Mouse (Mus musculus) kidney, postnatal 36 days (tissue): ENCODE measurements around the gene Rpl18.

Source experiments
- DNase-seq, 2 experiments: peaks; one replicate each; pipeline ENCODE4 v3.0.0; 2021 to 2022; ENCODE audit warnings: mixed read lengths in 2 of 2

The Rpl18 gene

GRCm38 (mm10) chr7:45700301-45701015 lies 14.8 kb upstream of the Rpl18 start:
- peak; percentile 89 to 92 for DNase-seq

GRCm38 (mm10) chr7:45701072-45701471 lies 14.2 kb upstream of the Rpl18 start:
- no peak for DNase-seq

- DNase-seq = no peak
These were observed 13.7 kb upstream of the Rpl18 start for GRCm38 (mm10) chr7:45701607-45702006.

DNA sequence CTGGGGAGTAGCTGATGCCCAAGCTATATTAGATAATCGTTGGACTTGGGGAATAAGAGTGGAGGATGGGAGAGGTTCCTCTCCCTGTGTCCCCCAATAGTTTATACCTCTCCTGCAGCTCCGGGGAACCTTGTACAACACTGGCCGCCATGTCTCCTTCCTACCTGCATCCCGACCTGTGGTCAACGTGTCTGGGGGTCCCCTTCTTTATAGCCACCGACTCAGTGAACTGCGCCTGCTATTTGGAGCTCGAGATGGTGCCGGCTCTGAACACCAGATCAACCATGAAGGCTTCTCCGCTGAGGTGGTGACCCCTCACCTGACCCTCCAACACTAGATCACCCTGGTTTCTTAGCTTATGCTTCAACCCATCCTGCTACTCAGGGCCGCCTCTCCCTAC lies 12.9 kb upstream of the Rpl18 start:
- DNase-seq = no peak

DNA sequence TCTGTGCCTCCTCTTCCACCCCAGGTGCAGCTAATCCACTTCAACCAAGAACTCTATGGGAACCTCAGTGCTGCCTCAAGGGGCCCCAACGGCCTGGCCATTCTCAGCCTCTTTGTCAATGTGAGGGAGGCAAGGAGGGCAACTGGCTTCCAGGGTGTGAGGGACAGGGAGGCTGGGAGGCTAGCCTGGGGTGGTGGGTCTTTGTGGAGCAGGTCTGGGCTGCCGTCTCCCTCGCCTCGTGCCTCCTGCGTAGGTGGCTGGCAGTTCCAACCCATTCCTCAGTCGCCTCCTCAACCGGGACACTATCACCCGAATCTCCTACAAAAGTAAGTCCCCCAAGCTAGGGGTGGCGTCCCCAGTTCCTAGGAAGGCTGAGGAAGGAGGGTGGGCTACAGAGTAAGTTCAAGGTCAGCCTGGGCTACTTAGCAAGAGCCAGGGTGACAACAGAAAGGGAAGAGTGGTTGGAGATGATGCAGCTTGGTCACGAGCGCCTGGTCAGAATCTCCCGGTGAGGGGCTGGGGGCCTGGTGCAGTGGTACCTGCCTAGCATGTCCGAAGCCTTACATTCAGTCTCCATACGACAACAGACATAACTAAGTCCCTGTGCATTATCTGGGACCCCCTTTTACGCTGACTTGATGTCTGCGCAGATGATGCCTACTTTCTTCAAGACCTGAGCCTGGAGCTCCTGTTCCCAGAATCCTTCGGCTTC lies 12.3 kb upstream of the Rpl18 start:
- no peak for DNase-seq

DNA sequence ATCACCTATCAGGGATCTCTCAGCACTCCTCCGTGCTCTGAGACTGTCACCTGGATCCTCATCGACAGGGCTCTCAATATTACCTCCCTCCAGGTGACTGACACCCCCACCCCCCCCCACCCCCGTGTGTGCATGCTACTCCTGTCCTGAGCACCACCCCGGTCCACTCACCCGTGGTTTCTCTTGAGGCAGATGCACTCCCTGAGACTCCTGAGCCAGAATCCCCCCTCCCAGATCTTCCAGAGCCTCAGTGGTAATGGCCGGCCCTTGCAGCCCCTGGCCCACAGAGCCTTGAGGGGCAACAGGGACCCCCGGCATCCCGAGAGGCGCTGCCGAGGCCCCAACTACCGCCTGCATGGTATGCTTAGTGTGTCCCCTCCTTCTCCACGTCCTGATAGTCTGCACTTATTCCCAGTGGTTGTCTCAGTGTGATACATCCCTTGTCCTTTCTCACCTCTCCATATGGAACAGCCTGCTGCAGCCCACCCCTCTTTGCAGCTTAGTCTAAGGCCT lies 11.7 kb upstream of the Rpl18 start:
- no peak for DNase-seq

- peak; percentile 69 to 81 for DNase-seq
These were observed 11.2 kb upstream of the Rpl18 start for GRCm38 (mm10) chr7:45704046-45704559.

- DNase-seq = peak; percentile 98 to 100
These were observed 10.4 kb upstream of the Rpl18 start, which contains the start of gene Dbp for GRCm38 (mm10) chr7:45704730-45705442. Gene Dbp, plus strand, starts transcription at chr7:45705088.

DNA sequence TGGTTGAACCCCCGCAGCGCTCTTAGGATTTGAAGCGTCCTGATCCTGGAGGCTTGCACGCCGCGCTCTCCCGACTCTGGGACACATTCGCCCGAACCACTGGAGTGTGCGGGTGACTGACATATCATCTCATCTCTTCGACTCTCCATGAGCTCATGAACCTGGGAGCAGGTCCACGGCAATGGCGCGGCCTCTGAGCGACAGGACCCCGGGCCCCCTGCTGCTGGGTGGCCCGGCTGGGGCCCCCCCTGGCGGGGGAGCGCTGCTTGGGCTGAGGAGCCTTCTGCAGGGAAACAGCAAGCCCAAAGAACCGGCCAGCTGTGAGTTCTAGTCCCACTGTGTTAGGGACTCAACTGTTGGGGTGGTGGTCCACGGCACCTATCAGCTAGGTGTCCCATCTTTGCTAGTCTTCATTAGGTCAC lies 9.8 kb upstream of the Rpl18 start:
- no peak for DNase-seq

GRCm38 (mm10) chr7:45705873-45706281 lies 9.4 kb upstream of the Rpl18 start:
- DNase-seq = peak; percentile 94 to 95

GRCm38 (mm10) chr7:45706721-45707241 lies 8.5 kb upstream of the Rpl18 start:
- peak; percentile 89 to 94 for DNase-seq

- DNase-seq = peak; percentile 99
These were observed 7.8 kb upstream of the Rpl18 start for GRCm38 (mm10) chr7:45707375-45707967.

GRCm38 (mm10) chr7:45708221-45708761 lies 7.0 kb upstream of the Rpl18 start:
- DNase-seq = peak; percentile 79 to 90

GRCm38 (mm10) chr7:45709036-45709435 lies 6.2 kb upstream of the Rpl18 start:
- DNase-seq = peak in 1 of 2 experiments; percentile 40

DNA sequence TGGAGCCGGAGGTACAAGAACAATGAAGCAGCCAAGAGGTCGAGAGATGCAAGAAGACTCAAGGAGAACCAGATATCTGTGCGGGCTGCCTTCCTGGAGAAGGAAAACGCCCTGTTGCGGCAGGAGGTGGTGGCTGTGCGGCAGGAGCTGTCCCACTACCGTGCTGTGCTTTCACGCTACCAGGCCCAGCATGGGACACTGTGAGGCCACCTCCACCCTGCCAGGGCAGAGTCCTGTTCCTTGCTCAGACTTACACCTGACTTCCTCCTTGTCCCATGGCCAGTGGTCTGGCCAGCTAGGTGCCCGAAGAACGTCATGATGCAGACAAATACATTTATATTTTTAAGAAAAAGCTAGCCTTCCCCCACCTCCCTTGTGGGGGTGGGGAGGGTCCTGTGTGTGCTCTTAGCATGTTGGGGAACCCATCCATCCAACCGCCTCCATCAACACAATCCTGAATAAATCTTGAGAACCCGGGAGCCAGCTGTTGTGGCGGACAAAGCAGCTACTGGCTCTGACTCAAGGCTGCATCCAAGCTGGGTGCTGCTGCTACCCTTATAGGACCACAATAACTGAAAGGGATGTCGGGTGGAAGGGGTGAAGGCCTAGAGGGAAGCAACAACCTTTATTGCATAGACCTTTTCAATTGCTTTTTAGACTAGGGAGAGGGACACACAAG lies 5.4 kb upstream of the Rpl18 start:
- DNase-seq = peak in 1 of 2 experiments; percentile 43

DNA sequence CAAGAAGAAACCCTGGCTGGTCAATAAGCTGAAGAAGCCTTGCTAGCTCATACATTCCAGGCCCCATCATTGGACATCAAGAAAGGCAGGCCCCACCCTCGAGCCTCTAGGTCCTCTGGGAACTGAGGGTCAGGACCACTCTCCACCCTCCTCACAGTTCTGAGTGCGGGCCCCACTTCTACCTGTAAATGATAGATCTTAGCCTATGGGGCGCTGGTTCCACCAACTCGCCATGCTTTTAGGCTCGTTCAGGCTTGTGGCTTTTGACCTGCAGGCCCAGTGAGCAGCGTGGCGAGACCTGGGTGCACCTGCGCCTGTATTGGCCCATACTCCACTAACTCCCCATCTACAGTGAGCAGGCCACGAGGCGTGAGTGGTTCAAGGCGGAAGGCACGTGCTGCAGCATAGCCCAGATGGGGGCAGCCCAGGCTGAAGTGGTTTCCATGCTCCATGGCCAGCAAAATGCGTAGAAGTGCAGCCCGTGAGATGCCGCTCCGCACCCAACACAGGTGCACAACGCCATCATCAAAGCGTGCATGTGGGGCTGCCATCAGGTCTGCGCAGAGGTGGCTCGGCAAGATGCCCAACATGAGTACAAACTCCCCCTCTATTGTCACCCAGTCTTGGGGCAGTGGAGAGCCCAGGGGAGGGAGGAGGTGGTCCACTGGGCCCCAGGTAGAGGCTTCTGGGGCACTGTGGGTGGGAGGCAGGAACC lies 4.6 kb upstream of the Rpl18 start:
- DNase-seq = peak in 1 of 2 experiments; percentile 51

GRCm38 (mm10) chr7:45711316-45712021 lies 3.8 kb upstream of the Rpl18 start:
- DNase-seq = peak in 1 of 2 experiments; percentile 30

- peak; percentile 93 to 94 for DNase-seq
These were observed 3.1 kb upstream of the Rpl18 start for GRCm38 (mm10) chr7:45712022-45712757.

DNA sequence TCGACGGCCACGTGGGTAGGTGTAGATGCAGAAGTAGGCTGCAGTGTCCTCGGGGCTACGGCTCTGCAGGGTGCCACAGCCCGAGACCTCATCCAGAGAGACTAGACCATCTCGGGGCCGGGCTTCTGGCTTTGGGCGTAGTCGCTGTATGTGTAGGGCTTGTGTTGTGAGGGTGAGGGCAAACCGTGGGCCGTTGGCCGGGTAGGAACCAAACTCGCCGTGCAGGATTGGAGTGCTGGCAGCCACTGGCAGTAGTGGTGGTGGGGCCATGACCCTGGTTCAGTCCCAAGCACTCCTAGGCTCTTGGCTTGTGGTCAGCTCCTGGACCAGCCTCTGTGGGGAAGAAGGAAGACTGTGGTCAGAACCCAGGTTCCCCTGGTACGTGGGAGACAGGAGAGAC lies 1.9 kb upstream of the Rpl18 start:
- DNase-seq = peak in 1 of 2 experiments; percentile 39
